12 mouse cellular contexts compared by ENCODE assay signal in genomic region chr17:30859989-30860585, GRCm38 (mm10). TPM values are rescaled to one million over a fixed set of nuclear protein-coding genes. Genes with fewer than 3 reads are reported as not detected.
DNase-seq lines count a peak whose midpoint lies in the region; ATAC-seq lines count a peak whose summit lies in the region.
"Had no signal": no experiment of that assay in that cellular context is flagged by ENCODE, and none has a peak within 500 bp of the region (broad histone marks: within the 10 kb centered on the region; RNA-seq: fewer than 3 reads in every experiment).

No protein-coding gene starts in this region.

- peak; percentile 20 for DNase-seq in embryonic facial prominence, embryonic 10.5 days (ENCODE audit: low spot score)
- peak; percentile 41 for DNase-seq in hindbrain, embryonic 14.5 days (ENCODE audit: low spot score)
- no peak for DNase-seq in urinary bladder, postnatal 25 days (ENCODE audit: low spot score)
- DNase-seq in cerebellum, adult 9-11 months = no peak
- no peak for DNase-seq in kidney, postnatal 25 days
- DNase-seq: cerebellum, postnatal 10 days; lung, postnatal 14 days; thymus, postnatal 25 days had no signal

- H3K36me3 ChIP-seq in embryonic facial prominence, embryonic 10.5 days (replicated peaks) = no peaks in the 10 kb centered on the region
- H3K36me3 ChIP-seq in forebrain, embryonic 12.5 days (replicated peaks) = no peaks in the 10 kb centered on the region
- H3K36me3 ChIP-seq in hindbrain, embryonic 14.5 days (replicated peaks; ENCODE audit: control insufficient read depth, insufficient read depth) = no peaks in the 10 kb centered on the region
- no peaks in the 10 kb centered on the region for H3K36me3 ChIP-seq in midbrain, embryonic 16.5 days (ENCODE audit: control insufficient read depth, insufficient read depth, low read length)

- peaks cover 34% of the 10 kb centered on the region for H3K4me1 ChIP-seq in embryonic facial prominence, embryonic 10.5 days
- H3K4me1 ChIP-seq in forebrain, embryonic 12.5 days = peaks cover 23% of the 10 kb centered on the region
- H3K4me1 ChIP-seq in hindbrain, embryonic 14.5 days (replicated peaks; ENCODE audit: control insufficient read depth, insufficient read depth, low read length) = peaks cover 12% of the 10 kb centered on the region; the same call in 1 of the 2 replicates
- H3K4me1 ChIP-seq in midbrain, embryonic 16.5 days (ENCODE audit: control insufficient read depth, insufficient read depth, low read length) = peaks cover 13% of the 10 kb centered on the region; the same call in 1 of the 2 replicates

- 62% methylated on average over 10 of the region's 10 CpGs for WGBS in embryonic facial prominence, embryonic 10.5 days
- 22% methylated on average over 10 of the region's 10 CpGs for WGBS in forebrain, embryonic 12.5 days
- 13% methylated on average over 10 of the region's 10 CpGs for WGBS in hindbrain, embryonic 14.5 days
- WGBS in midbrain, embryonic 16.5 days = 16% methylated on average over 10 of the region's 10 CpGs

- no peak overlapping the region for H3K9ac ChIP-seq in forebrain, embryonic 12.5 days
- H3K9ac ChIP-seq in hindbrain, embryonic 14.5 days = no peak overlapping the region
- H3K9ac ChIP-seq in midbrain, embryonic 16.5 days (ENCODE audit: low read depth, low read length) = no peak overlapping the region

- peak; percentile 79 for ATAC-seq in forebrain, embryonic 12.5 days (ENCODE audit: low FRiP score)
- peak; percentile 37; the same call in 1 of the 2 replicates for ATAC-seq in hindbrain, embryonic 14.5 days (ENCODE audit: low FRiP score)
- peak; percentile 52 for ATAC-seq in midbrain, embryonic 16.5 days
- ATAC-seq: CD4-positive, CD25-positive, alpha-beta regulatory T cell, adult 4 months had no signal

- no peaks in the 10 kb centered on the region for H3K9me3 ChIP-seq in embryonic facial prominence, embryonic 10.5 days
- H3K9me3 ChIP-seq in forebrain, embryonic 12.5 days = no peaks in the 10 kb centered on the region
- H3K9me3 ChIP-seq in hindbrain, embryonic 14.5 days (ENCODE audit: control insufficient read depth, low read length) = no peaks in the 10 kb centered on the region
- H3K9me3 ChIP-seq in midbrain, embryonic 16.5 days (replicated peaks; ENCODE audit: control insufficient read depth, low read length, poor library complexity, severe bottlenecking) = no peaks in the 10 kb centered on the region

- no peaks in the 10 kb centered on the region for H3K27me3 ChIP-seq in embryonic facial prominence, embryonic 10.5 days (replicated peaks; ENCODE audit: low read depth, poor library complexity, severe bottlenecking)
- H3K27me3 ChIP-seq in forebrain, embryonic 12.5 days = no peaks in the 10 kb centered on the region
- H3K27me3 ChIP-seq in hindbrain, embryonic 14.5 days (ENCODE audit: control insufficient read depth, insufficient read depth, low read length) = no peaks in the 10 kb centered on the region
- no peaks in the 10 kb centered on the region for H3K27me3 ChIP-seq in midbrain, embryonic 16.5 days (ENCODE audit: control insufficient read depth, insufficient read depth, low read depth, low read length)

- H3K4me3 ChIP-seq in embryonic facial prominence, embryonic 10.5 days = no peak overlapping the region
- H3K4me3 ChIP-seq in forebrain, embryonic 12.5 days (replicated peaks) = no peak overlapping the region
- no peak overlapping the region for H3K4me3 ChIP-seq in hindbrain, embryonic 14.5 days (replicated peaks; ENCODE audit: low read length)
- no peak overlapping the region for H3K4me3 ChIP-seq in midbrain, embryonic 16.5 days (ENCODE audit: low read depth, low read length)

- H3K4me2 ChIP-seq in forebrain, embryonic 12.5 days = no peak overlapping the region
- H3K4me2 ChIP-seq in hindbrain, embryonic 14.5 days (replicated peaks) = no peak overlapping the region
- H3K4me2 ChIP-seq in midbrain, embryonic 16.5 days (ENCODE audit: low read length) = no peak overlapping the region
- H3K4me2 ChIP-seq: liver, embryonic 11.5 days had no signal

- 0 out of 2 replicates have a peak overlapping the region, but pooled peaks have one; percentile 8 for H3K27ac ChIP-seq in embryonic facial prominence, embryonic 10.5 days (replicated peaks)
- peak overlapping the region; percentile 72 for H3K27ac ChIP-seq in forebrain, embryonic 12.5 days
- peak overlapping the region; percentile 52; the same call in 1 of the 2 replicates for H3K27ac ChIP-seq in hindbrain, embryonic 14.5 days
- H3K27ac ChIP-seq in midbrain, embryonic 16.5 days (ENCODE audit: low read length) = peak overlapping the region; percentile 53

RNA-seq across cellular contexts. Expression of gene Glp1r, which starts 41.5 kb away (rescaled TPM):
- polyA plus RNA-seq in embryonic facial prominence, embryonic 10.5 days (2016; fragmentation: Nextera tagmentation; extraction: Ambion mirVana) = 0.03 and 0.04 TPM in 2 replicates
- 0.05 TPM in 2 replicates for polyA plus RNA-seq in forebrain, embryonic 12.5 days (2016; fragmentation: Nextera tagmentation; extraction: Ambion mirVana)
- polyA plus RNA-seq in hindbrain, embryonic 14.5 days (2014; fragmentation: Nextera tagmentation; extraction: Ambion mirVana) = 0.85 and 0.96 TPM in 2 replicates
- 0.71 and 1.3 TPM in 2 replicates for polyA plus RNA-seq in midbrain, embryonic 16.5 days (2015; fragmentation: Nextera tagmentation; extraction: Ambion mirVana)

Comparison
In these comparisons a context has a peak if more than half of its experiments do, and no peak if none do; other contexts are left out.
1. DNase-seq: peak in embryonic facial prominence, embryonic 10.5 days (single experiment) and hindbrain, embryonic 14.5 days (single experiment); none in urinary bladder, postnatal 25 days (single experiment), cerebellum, adult 9-11 months (single experiment) and kidney, postnatal 25 days (0 of 2).
2. H3K27ac ChIP-seq: peak in every context shown above with its lines; median percentile 72 in forebrain, embryonic 12.5 days; 53 in midbrain, embryonic 16.5 days; 52 in hindbrain, embryonic 14.5 days; 8 in embryonic facial prominence, embryonic 10.5 days.
3. Peak in every context shown above with its lines, with median percentiles within 50 percentile points of each other: ATAC-seq.